Mouse (Mus musculus): Measurements from ENCODE around the gene Def8. TPM values are rescaled to one million over a fixed set of nuclear protein-coding genes. Genes with fewer than 3 reads are reported as not detected.
"Not testable (repeated sequence)": the region's sequence is repeated elsewhere in the genome, so short reads cannot be mapped to it uniquely, and the experiment has no call there.

The Def8 gene
- polyA plus RNA-seq, 1 experiment from 2014 or later, result 49.9 TPM

DNA sequence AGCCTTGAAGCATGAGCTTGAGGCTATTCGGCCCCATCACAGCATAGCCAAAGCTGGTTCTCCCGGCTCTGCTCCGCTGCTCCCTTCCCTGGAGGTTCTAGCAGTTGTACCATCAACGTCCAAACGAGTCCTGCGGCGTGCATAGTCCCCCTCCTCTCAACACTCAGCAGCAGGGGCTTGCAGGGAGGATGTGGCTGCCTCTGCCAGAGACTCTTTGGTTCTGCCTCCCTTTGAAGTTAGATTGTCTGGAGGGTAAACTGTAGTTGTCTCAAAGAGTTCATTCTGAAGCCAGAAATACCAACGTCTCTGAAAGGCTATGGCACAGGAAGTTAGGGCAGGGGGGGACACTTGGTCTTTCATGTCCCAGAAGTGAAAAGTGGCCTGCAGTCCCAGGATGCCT, 18.8 kb upstream of the Def8 start:
- no peak overlapping the region for H3K27ac ChIP-seq
- H3K4me3 ChIP-seq, result no peak overlapping the region
- no peak for DNase-seq (ENCODE audit: extremely low spot score, low spot score)
- peaks cover 32% of the 10 kb centered on the region for H3K4me1 ChIP-seq
- WGBS, result 44% methylated on average over 8 of the region's 8 CpGs
- peaks cover 20% of the 10 kb centered on the region for H3K27me3 ChIP-seq (ENCODE audit: poor library complexity, severe bottlenecking)
- H3K9me3 ChIP-seq, result no peaks in the 10 kb centered on the region
- peaks cover 41% of the 10 kb centered on the region for H3K36me3 ChIP-seq (replicated peaks)

DNA sequence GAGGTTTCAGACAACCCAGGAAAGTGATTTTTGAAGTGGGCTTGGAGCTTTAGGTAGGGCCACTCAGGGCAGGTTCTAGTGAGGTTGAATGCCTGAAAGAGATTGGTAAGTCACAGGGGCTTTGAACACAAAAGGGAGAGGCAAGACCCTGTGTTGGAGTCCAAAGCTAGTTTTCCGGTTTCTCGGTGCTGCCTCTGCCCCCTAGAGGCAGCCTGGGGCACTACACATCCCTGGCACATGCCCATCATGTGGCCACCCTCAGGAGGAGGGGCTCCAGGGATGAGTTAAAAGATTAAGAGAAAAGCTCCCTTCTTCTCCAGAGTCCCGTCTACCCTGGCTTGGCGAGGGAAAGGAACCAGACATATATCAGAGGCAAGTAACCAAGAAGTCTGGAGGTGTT, 16.5 kb upstream of the Def8 start, which contains the start of gene Mc1r:
TSS of gene Mc1r (plus strand) at position 322 of the 400 bp plus-strand sequence.
- 0 out of 2 replicates have a peak within 1 kb of the TSS, but pooled peaks have one; percentile 63 for H3K27ac ChIP-seq
- H3K36me3 ChIP-seq (replicated peaks), result peaks cover 18% of the 10 kb centered on the region
- peaks cover 54% of the 10 kb centered on the region for H3K4me1 ChIP-seq
- DNase-seq (ENCODE audit: extremely low spot score, low spot score), result peak; percentile 69
- no peaks in the 10 kb centered on the region for H3K9me3 ChIP-seq
- WGBS, result 7% methylated on average over 4 of the region's 4 CpGs
- H3K4me3 ChIP-seq, result peak within 1 kb of the TSS; percentile 16; the same call in 1 of the 2 replicates
- H3K27me3 ChIP-seq (ENCODE audit: poor library complexity, severe bottlenecking), result peaks cover 43% of the 10 kb centered on the region

DNA sequence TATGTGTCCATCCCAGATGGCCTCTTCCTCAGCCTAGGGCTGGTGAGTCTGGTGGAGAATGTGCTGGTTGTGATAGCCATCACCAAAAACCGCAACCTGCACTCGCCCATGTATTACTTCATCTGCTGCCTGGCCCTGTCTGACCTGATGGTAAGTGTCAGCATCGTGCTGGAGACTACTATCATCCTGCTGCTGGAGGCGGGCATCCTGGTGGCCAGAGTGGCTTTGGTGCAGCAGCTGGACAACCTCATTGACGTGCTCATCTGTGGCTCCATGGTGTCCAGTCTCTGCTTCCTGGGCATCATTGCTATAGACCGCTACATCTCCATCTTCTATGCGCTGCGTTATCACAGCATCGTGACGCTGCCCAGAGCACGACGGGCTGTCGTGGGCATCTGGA, 15.7 kb upstream of the Def8 start:
- no peak overlapping the region for H3K4me3 ChIP-seq
- no peaks in the 10 kb centered on the region for H3K9me3 ChIP-seq
- peaks cover 51% of the 10 kb centered on the region for H3K27me3 ChIP-seq (ENCODE audit: poor library complexity, severe bottlenecking)
- H3K4me1 ChIP-seq, result peaks cover 63% of the 10 kb centered on the region
- no peak overlapping the region for H3K27ac ChIP-seq
- peaks cover 10% of the 10 kb centered on the region for H3K36me3 ChIP-seq (replicated peaks)
- 92% methylated on average over 13 of the region's 13 CpGs for WGBS
- no peak for DNase-seq (ENCODE audit: extremely low spot score, low spot score)

GRCm38 (mm10) chr8:123408586-123409544, 14.5 kb upstream of the Def8 start:
- WGBS, result 82% methylated on average over 9 of the region's 9 CpGs
- H3K4me1 ChIP-seq, result peaks cover 75% of the 10 kb centered on the region
- no peak for DNase-seq (ENCODE audit: extremely low spot score, low spot score)
- peak overlapping the region; percentile 92 for H3K27ac ChIP-seq
- no peaks in the 10 kb centered on the region for H3K36me3 ChIP-seq (replicated peaks)
- peak overlapping the region; percentile 75 for H3K4me3 ChIP-seq
- peaks cover 64% of the 10 kb centered on the region for H3K27me3 ChIP-seq (ENCODE audit: poor library complexity, severe bottlenecking)
- no peaks in the 10 kb centered on the region for H3K9me3 ChIP-seq

GRCm38 (mm10) chr8:123410049-123410587, 13.2 kb upstream of the Def8 start:
- Histone ChIP-seq H3K36me3 (replicated peaks) (no peaks in the 10 kb centered on the region), H3K4me1 (peaks cover 72% of the 10 kb centered on the region), H3K9me3 (no peaks in the 10 kb centered on the region), H3K4me3 (peak overlapping the region; percentile 75), H3K27me3 (ENCODE audit: poor library complexity, severe bottlenecking) (peaks cover 68% of the 10 kb centered on the region), H3K27ac (peak overlapping the region; percentile 92)
- no peak for DNase-seq (ENCODE audit: extremely low spot score, low spot score)
- 50% methylated on average over 8 of the region's 8 CpGs for WGBS

- Histone ChIP-seq H3K9me3 (no peaks in the 10 kb centered on the region), H3K36me3 (replicated peaks) (no peaks in the 10 kb centered on the region), H3K4me3 (peak overlapping the region; percentile 75), H3K27me3 (ENCODE audit: poor library complexity, severe bottlenecking) (peaks cover 68% of the 10 kb centered on the region), H3K27ac (peak overlapping the region; percentile 92), H3K4me1 (peaks cover 72% of the 10 kb centered on the region)
- WGBS, result 3% methylated on average over 11 of the region's 11 CpGs
- DNase-seq (ENCODE audit: extremely low spot score, low spot score), result no peak
Observed at GRCm38 (mm10) chr8:123410788-123411187, 12.5 kb upstream of the Def8 start.

GRCm38 (mm10) chr8:123411246-123411645, 12.1 kb upstream of the Def8 start, which contains the start of gene Tubb3:
Gene Tubb3 (plus strand): TSS chr8:123411424.
- peak within 1 kb of the TSS; percentile 92 for H3K27ac ChIP-seq
- H3K27me3 ChIP-seq (ENCODE audit: poor library complexity, severe bottlenecking), result peaks cover 68% of the 10 kb centered on the region
- no peaks in the 10 kb centered on the region for H3K9me3 ChIP-seq
- peaks cover 72% of the 10 kb centered on the region for H3K4me1 ChIP-seq
- no peaks in the 10 kb centered on the region for H3K36me3 ChIP-seq (replicated peaks)
- under 1% methylated on average over 29 of the region's 29 CpGs for WGBS
- DNase-seq (ENCODE audit: extremely low spot score, low spot score), result peak; percentile 85
- H3K4me3 ChIP-seq, result peak within 1 kb of the TSS; percentile 75

DNA sequence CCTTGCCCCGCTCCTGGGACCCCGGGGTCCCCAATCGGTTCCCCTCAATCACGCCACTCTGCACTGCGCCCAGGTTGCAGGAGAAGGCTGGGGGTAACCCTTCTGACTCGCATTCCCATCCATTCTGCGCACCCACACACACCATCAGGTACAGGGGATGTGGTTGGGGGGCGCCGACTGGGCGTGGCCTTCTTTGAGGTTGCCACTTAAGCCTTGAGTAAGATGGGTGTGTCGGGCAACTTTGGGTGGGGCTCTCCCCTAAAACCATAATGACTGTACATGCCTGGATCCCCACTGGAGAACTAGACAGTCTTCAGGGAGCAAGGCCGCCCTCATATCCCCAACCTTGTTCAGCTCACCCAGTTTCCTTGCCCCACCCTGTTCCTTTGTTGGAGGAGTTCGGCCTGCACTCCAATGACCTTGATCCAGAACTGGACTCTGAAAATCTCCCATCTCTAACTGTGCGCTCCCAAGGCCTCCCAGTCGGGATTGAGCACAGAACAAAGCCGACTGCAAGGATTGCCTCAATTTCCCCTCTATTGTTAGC, 11.5 kb upstream of the Def8 start:
- peak; percentile 31 for DNase-seq (ENCODE audit: extremely low spot score, low spot score)
- no peaks in the 10 kb centered on the region for H3K9me3 ChIP-seq
- WGBS, result 3% methylated on average over 16 of the region's 16 CpGs
- H3K27ac ChIP-seq, result peak overlapping the region; percentile 92
- H3K36me3 ChIP-seq (replicated peaks), result 0 out of 2 replicates have a peak, but pooled peaks cover 1% of the 10 kb centered on the region
- peaks cover 68% of the 10 kb centered on the region for H3K27me3 ChIP-seq (ENCODE audit: poor library complexity, severe bottlenecking)
- H3K4me1 ChIP-seq, result peaks cover 72% of the 10 kb centered on the region
- H3K4me3 ChIP-seq, result peak overlapping the region; percentile 75

DNA sequence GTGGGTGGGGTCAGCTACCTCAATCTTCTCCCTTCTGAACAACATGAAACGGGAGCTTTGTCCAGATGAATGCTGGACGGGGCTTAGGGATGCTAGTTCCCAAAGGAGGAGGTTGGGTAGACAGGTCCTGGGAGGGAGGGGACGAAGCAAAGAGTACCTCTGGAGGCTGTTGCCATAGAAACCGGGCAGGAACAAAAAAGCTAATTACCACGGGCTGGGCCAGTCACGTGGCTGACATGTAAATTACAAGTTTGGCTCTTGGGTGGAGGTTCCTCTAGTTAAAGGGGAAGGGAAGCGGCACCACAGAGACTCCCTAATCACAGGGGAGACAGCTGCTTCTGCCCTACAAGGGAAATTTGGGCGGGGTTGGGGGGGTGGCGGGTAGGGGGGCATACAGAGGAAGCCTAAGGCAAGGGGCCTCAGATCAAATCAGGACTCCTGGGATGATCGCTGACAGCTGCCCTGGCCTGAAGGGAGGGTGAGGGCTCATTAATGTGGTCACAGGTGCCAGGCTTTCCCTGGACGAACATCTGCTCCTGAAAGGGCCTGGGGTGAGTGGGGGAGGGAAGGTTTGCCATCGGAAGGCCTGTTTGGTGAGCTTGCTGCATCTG, 10.7 kb upstream of the Def8 start:
- Histone ChIP-seq H3K9me3 (no peaks in the 10 kb centered on the region), H3K4me3 (peak overlapping the region; percentile 75), H3K4me1 (peaks cover 68% of the 10 kb centered on the region), H3K27ac (peak overlapping the region; percentile 92), H3K36me3 (replicated peaks) (peaks cover 8% of the 10 kb centered on the region), H3K27me3 (ENCODE audit: poor library complexity, severe bottlenecking) (peaks cover 64% of the 10 kb centered on the region)
- DNase-seq (ENCODE audit: extremely low spot score, low spot score), result peak; percentile 82
- under 1% methylated on average over 12 of the region's 12 CpGs for WGBS

DNA sequence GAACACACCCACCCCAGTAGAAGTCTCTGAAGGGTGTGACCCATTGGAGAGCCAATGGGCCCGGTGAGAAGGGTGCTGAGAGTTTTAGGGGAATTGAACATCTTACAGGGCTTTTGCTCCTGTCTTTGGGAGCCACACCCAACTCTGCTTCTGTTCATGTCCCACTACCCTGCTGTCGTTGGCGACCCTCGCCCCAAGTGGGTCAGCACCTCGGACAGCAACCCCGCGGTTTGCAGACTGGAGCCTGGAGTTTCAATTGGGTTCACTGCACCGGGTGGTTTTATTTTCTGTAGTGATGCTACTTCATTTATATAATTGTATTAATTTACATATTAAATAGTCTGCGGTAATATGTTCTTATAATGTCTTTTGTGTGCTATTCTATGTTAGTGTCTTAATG, 9.1 kb upstream of the Def8 start:
- Histone ChIP-seq H3K4me1 (peaks cover 60% of the 10 kb centered on the region), H3K27me3 (ENCODE audit: poor library complexity, severe bottlenecking) (peaks cover 51% of the 10 kb centered on the region), H3K9me3 (no peaks in the 10 kb centered on the region), H3K4me3 (peak overlapping the region; percentile 75), H3K27ac (peak overlapping the region; percentile 92; the same call in 1 of the 2 replicates), H3K36me3 (replicated peaks) (peaks cover 24% of the 10 kb centered on the region)
- 18% methylated on average over 9 of the region's 9 CpGs for WGBS
- no peak for DNase-seq (ENCODE audit: extremely low spot score, low spot score)

- peaks cover 33% of the 10 kb centered on the region for H3K36me3 ChIP-seq (replicated peaks)
- H3K27me3 ChIP-seq (ENCODE audit: poor library complexity, severe bottlenecking), result peaks cover 42% of the 10 kb centered on the region
- H3K4me3 ChIP-seq, result peak overlapping the region; percentile 75; the same call in 1 of the 2 replicates
- H3K27ac ChIP-seq; H3K9me3 ChIP-seq; DNase-seq (ENCODE audit: extremely low spot score, low spot score): not testable (repeated sequence)
- WGBS, result 86% methylated on average over 5 of the region's 5 CpGs
- peaks cover 51% of the 10 kb centered on the region for H3K4me1 ChIP-seq
Observed at GRCm38 (mm10) chr8:123414997-123415696, 8.2 kb upstream of the Def8 start.

All from forebrain, embryonic 10.5 days (tissue).